Comparison of ENCODE assay signal across 1 mouse cellular context in the genomic region with DNA sequence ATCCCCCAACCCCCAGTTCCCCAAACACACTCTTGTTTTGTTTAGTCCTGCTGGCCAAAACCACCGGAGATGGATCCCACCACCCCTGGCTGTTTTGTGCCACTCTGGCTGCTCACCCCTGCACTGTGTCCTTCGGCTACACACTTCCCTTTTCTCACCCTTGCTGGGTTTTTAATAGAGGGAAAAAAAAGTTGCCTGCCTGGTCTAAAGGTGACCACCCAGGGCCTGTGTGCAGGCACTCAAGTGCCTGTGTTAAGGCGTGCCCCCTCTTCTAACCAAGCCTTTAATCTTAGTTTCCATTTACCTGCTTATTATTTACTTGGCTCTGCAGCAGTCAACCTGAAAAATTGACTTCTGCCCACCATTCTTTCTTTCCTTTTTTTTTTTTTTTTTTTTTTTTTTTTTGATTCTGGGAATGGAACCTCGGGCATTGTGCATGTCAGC.
TF ChIP-seq lines count a peak whose summit lies in the region.

No protein-coding gene starts in this region.

TF ChIP-seq in MEL, 35 proteins besides CTCF, POLR2A, EP300 and RAD21 (continued from another document):
- TF ChIP-seq SMC3 (IDR thresholded peaks at IDR 0.05; ENCODE audit: low read depth, low read length), result no peak
- TF ChIP-seq MYB (IDR thresholded peaks at IDR 0.05; ENCODE audit: low read depth, low read length), result no peak
- TF ChIP-seq ZNF384 (IDR thresholded peaks at IDR 0.05; ENCODE audit: low read depth, low read length), result peak; percentile 84
- no peak for TF ChIP-seq NRF1 (IDR thresholded peaks at IDR 0.05; ENCODE audit: insufficient read depth, low read depth, low read length, poor library complexity, severe bottlenecking)
